Mouse (Mus musculus): ENCODE measurements at regions not wholly inside any gene's neighbourhood (a gene's known extent, or its start where the extent isn't known, plus 50 kb on each side); places are given as distances from the start of the nearest gene placed in this dataset.
"Not testable (repeated sequence)": the region's sequence is repeated elsewhere in the genome, so short reads cannot be mapped to it uniquely, and the experiment has no call there.

DNA sequence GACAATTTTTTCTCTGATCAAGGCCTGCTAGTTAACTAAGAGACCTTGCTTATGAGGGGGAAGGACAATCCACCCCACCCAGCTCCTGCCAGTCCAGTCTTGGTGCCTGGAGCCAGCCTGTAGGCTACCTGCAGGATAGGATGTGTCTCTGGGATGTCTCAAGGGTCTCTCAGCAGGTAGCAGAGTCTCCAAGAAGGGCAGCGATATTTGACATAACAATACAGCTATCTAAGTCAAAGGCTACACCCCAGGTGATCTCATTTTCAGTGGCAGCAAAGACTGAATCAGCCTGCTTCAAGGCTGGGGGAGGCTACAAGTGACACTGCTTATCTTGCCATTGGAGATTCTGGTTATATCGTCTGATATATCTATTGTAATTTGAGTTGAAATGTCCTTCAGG, 1267.5 kb downstream of the Pcdh9 start:
- no peak for ATAC-seq (ENCODE audit: low TSS enrichment)

DNA sequence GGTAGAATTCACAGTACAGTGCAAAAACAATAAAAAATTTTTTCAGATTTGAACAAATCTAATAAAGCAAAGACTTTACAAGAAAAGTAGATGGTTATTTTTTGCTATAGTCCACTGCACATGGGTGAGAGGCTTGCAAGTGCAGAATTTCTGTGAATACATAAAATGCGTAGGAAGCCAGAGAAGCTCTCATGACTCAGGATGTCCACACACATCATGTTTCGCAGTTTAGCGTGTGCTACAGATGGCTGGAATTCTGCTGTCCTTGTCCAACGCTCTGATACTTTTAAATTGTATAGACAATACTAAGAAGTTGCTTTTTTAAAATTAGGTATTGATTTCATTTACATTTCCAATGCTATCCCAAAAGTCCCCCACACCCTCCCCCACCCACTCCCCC, 1274.9 kb downstream of the Pcdh9 start:
- peak; percentile 96 for ATAC-seq (ENCODE audit: low TSS enrichment)

DNA sequence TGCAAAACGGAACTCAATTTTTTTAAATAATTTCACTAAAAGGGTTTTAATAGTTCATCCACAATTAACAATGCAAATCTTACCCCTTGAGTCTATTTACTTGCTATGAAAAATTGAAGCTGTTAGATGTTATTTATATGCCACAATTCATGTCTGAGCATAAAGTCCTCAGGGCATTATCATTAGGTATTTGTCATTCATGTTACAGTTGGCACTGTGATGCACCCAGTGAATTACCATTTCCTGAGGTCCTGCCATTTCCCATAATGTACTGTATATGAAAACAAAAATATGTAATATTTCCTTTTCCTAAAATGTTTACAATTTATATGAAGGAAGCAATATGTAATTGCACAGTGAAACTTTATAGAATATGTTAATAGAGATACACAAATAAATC, 1296.8 kb downstream of the Pcdh9 start:
- no peak for ATAC-seq (ENCODE audit: low TSS enrichment)

DNA sequence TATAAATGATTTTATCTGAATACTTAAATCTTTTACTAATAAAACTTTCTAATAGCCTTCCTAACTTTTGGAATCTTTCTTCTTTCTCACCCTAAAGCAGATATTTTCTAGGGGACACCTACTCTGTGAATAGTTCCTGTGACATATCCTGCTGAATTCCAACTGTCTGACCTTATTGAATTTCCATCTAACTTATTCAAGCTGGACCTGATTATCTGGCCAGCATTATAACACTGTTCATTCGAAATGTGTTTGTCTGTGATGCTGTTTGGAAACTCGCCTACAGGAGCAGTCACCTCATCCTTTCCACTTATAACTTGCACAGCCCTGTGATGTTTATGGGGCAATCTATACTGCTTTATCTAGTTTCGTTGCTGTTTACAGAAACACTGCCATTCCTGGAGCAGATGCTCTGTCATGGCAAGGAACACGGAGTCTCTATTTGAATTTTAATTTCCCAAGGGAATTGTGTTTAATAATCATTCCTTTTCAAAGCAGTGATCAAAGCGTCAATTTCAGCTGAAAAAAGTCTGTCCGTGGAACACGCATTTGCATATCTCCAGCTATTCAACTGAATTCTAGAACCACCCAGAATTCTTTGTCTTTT, 1298.8 kb downstream of the Pcdh9 start:
- ATAC-seq (ENCODE audit: low TSS enrichment) = no peak

DNA sequence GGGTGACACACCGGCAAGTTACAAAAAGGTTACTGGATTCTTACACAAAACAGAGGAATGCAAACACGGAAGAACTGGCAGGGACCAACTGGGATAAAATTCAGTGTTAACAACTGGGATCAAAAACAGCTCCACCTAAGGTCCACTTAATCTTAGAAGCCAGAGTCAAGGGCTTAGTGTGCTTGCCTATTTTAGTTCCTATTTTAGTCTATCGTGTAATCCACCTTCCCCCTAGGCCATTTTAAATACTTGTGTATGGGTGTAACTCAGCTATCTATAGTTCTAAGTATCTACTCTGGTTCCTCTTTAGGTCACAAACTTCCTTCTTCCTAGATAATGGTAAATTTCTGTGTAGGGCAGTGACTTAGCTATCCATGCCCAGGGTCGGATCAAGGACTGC, 1302.2 kb downstream of the Pcdh9 start:
- not testable (repeated sequence) for ATAC-seq (ENCODE audit: low TSS enrichment)

DNA sequence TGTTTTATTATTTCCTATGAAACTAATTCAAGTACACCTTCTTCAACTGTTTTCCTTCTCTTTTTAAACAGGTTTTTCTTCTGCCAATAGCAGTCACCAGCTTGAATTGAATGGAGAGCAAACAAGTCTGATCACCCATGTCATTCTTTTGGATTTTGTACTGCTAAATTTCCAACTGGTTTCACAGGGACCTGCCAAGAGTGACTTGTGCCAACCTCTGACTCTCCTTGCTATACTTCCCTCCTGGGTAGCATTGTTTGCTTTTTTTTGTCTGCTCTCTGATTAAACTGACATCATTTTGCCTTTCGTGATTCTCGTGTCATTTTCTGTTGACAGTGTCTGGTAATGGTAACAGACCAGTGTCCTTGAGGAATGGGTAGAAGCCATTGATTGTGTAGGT, 1323.5 kb downstream of the Pcdh9 start:
- no peak for ATAC-seq (ENCODE audit: low TSS enrichment)
